Mouse (Mus musculus) testis, adult 2 months (tissue): Measurements from ENCODE around the gene Epp13.
A peak's percentile ranks its signal among the peaks of the same experiment; 100 is the strongest.

Source experiments
- CTCF ChIP-seq: fragments of 200-500 bp; IDR thresholded peaks from 2 replicates; pipeline ENCODE4 v1.5.1; 2012; ENCODE audit warnings: low read depth, mild to moderate bottlenecking, inconsistent platforms, low read length, moderate library complexity; ENCODE audit not compliant: control insufficient read depth, insufficient read depth, insufficient replicate concordance
- POLR2A ChIP-seq: fragments of 200-500 bp; IDR thresholded peaks from 2 replicates; pipeline ENCODE4 v1.6.1; 2012; ENCODE audit warnings: low read depth, mild to moderate bottlenecking, inconsistent platforms, low read length, moderate library complexity; ENCODE audit not compliant: control insufficient read depth

DNA sequence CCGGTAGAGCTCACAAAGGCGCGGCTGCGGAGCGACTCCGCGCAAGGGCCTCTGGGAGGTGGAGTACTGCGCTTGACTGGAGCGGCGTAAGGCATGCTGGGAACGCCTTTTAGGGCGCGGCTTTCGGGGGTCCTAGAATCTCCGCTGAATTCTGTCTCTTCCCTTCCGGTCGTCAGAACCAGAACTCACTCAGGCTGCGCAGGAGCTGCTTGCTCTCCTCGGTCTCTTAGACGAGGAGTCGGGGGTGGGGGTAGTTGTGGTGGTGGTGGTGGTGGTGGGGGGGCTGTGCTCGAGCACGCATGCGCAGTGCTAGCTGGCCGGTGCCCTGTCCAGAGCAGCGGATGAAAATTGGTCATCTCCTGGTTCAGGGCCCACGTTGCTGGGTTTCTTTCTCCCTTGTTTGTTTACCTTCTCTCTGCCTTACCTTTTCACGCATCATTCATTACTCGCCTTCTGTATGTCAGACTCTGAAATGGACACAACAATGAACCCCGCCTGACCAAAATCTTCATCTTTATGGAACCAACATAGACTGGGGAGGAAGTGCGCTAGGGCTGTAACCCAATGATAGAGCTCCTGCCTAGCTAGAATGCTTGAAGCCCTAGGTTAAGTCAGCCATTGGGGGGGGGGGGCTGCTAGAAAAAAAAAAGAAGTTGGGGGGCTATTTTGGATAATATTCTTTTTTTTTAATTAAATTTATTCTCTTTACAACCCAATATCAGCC lies 78.9 kb downstream of the Epp13 start, which contains the start of gene Zfp583:
- peak; percentile 53 for TF ChIP-seq POLR2A
- no peak for TF ChIP-seq CTCF
